Mouse (Mus musculus): ENCODE results near the gene Plekhb1.

DNA sequence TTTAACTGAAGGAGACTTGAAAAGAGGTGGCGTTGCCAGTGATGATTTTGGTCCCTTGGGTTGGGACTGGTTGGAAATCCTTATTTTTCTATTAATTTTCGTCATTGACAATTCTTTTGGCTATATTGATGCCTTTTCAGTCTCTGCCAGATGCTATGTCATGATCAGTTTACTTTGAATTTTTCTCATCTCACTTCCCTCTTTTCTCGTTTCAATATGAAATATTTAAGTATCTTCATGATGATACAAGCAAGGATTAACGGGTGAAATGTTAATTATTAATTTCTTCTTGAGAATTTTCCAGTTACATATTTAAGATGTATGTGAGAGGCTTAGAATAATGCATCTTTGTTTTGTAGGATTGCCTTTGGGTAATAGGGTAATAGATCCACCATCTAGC lies 53.3 kb downstream of the Plekhb1 start:
- no peak for TF ChIP-seq CTCF (IDR thresholded peaks at IDR 0.05; ENCODE audit: low read depth)
- no peak for TF ChIP-seq EP300 (optimal IDR thresholded peaks at IDR 0.05)
